Mouse (Mus musculus) neural tube, embryonic 12.5 days (tissue): ENCODE measurements around the gene Kif26b. TPM values are rescaled to one million over a fixed set of nuclear protein-coding genes. Genes with fewer than 3 reads are reported as not detected.

Experiments
- ATAC-seq: fragments of 200-750 bp; cut with Nextera tagmentation; 2 replicates; pipeline ENCODE4 v1.8.0; 2017; ENCODE audit warnings: low read depth, mild to moderate bottlenecking, moderate TSS enrichment, moderate library complexity; ENCODE audit not compliant: low FRiP score
- H3K27ac ChIP-seq: fragments of 300-500 bp; sonication (generic); 2 replicates; pipeline ENCODE4 v1.5.1; 2016
- H3K27me3 ChIP-seq: fragments of 300-500 bp; sonication (generic); replicated peaks from 2 replicates; pipeline ENCODE4 v1.6.1; 2016; ENCODE audit warnings: mild to moderate bottlenecking
- H3K36me3 ChIP-seq: fragments of 300-500 bp; sonication (generic); 2 replicates; pipeline ENCODE4 v1.6.1; 2016; ENCODE audit warnings: mild to moderate bottlenecking
- H3K4me1 ChIP-seq: fragments of 300-500 bp; sonication (generic); 2 replicates; pipeline ENCODE4 v1.6.1; 2016
- H3K4me2 ChIP-seq: fragments of 300-500 bp; sonication (generic); replicated peaks from 2 replicates; pipeline ENCODE4 v1.6.1; 2016; ENCODE audit warnings: mild to moderate bottlenecking
- H3K4me3 ChIP-seq: fragments of 300-500 bp; sonication (generic); 2 replicates; pipeline ENCODE4 v1.5.1; 2016
- H3K9ac ChIP-seq: fragments of 300-500 bp; sonication (generic); 2 replicates; pipeline ENCODE4 v1.6.1; 2016; ENCODE audit warnings: mild to moderate bottlenecking
- H3K9me3 ChIP-seq: fragments of 300-500 bp; sonication (generic); 2 replicates; pipeline ENCODE4 v1.6.1; 2016; ENCODE audit warnings: mild to moderate bottlenecking
- WGBS: fragments of 180-500 bp; shearing (Covaris S2); methylation state at CpG from one replicate; pipeline ENCODE4 v1.1.7; 2016; 5-methylcytosine and 5-hydroxymethylcytosine counted together
- polyA plus RNA-seq: library from polyadenylated mRNA; unstranded; fragments of >200 nt; fragmentation: Nextera tagmentation; extraction: Ambion mirVana; gene quantifications from 2 replicates; pipeline ENCODE4 v1.2.1, GENCODE M21; 2016

Gene Kif26b
- polyA plus RNA-seq, 1 experiment from 2014 or later = 12.6 TPM

DNA sequence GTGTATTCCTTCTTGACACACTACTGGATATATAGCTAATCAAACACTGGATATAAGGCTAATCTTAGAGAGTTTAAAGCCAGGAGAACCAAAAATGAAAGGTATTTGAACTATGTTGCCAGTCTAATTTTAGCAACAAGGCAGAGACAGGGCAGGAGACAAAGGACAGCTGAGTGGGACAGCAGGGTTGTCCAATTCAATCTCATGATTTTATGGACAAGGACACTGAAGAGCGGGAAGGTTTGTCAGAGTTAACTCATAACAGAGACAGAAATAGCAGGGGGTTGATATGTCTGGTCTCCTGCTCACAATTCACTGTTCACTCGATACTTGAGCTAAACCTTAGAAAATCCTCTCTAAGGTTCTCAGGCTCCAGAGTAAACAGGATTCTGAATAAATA is 187.5 kb downstream of the Kif26b start:
- no peaks in the 10 kb centered on the region for H3K4me1 ChIP-seq
- no peak overlapping the region for H3K4me2 ChIP-seq
- no peak overlapping the region for H3K27ac ChIP-seq
- WGBS = 89% methylated on average over 2 of the region's 2 CpGs
- H3K9me3 ChIP-seq = peaks cover 3% of the 10 kb centered on the region; the same call in 1 of the 2 replicates
- no peaks in the 10 kb centered on the region for H3K36me3 ChIP-seq
- H3K4me3 ChIP-seq = no peak overlapping the region
- no peak for ATAC-seq
- H3K9ac ChIP-seq = no peak overlapping the region
- no peaks in the 10 kb centered on the region for H3K27me3 ChIP-seq

GRCm38 (mm10) chr1:178720821-178721220 is 191.9 kb downstream of the Kif26b start:
- WGBS = 80% methylated on average over 2 of the region's 2 CpGs

GRCm38 (mm10) chr1:178722793-178723192 is 193.9 kb downstream of the Kif26b start:
- Histone ChIP-seq H3K27ac (no peak overlapping the region), H3K9me3 (peaks cover 3% of the 10 kb centered on the region; the same call in 1 of the 2 replicates), H3K4me3 (no peak overlapping the region), H3K36me3 (no peaks in the 10 kb centered on the region), H3K4me2 (no peak overlapping the region), H3K9ac (no peak overlapping the region), H3K4me1 (no peaks in the 10 kb centered on the region), H3K27me3 (no peaks in the 10 kb centered on the region)
- no peak for ATAC-seq
- WGBS = 85% methylated on average over 4 of the region's 4 CpGs

More at GRCm38 (mm10) chr1:178720821-178721220, 191.9 kb downstream of the Kif26b start:
- Histone ChIP-seq H3K4me1 (no peaks in the 10 kb centered on the region), H3K27ac (no peak overlapping the region), H3K9ac (no peak overlapping the region), H3K9me3 (peaks cover 3% of the 10 kb centered on the region; the same call in 1 of the 2 replicates), H3K27me3 (no peaks in the 10 kb centered on the region), H3K4me3 (no peak overlapping the region), H3K4me2 (no peak overlapping the region), H3K36me3 (no peaks in the 10 kb centered on the region)
- ATAC-seq = no peak

DNA sequence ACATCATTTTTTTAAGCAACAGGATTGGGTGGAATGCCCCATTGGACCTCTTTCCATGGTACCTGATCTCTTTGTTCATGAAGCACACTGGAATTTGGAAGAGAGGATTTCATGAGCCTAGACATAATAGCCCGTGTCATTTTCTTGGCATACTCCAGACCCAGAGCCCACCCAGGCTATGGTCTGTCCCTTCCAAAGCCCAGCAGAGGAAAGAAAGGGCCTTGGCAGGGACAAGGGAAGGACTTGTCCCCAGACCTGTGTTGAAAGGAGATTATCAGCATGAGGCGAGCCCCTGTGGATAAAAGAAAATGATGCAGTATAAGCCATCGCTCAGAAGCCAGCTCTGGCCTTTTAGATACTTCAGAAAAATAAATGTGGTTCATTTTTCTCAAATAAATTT is 196.6 kb downstream of the Kif26b start:
- Histone ChIP-seq H3K36me3 (no peaks in the 10 kb centered on the region), H3K9me3 (no peaks in the 10 kb centered on the region), H3K4me3 (no peak overlapping the region), H3K27ac (no peak overlapping the region), H3K4me2 (no peak overlapping the region), H3K4me1 (no peaks in the 10 kb centered on the region), H3K9ac (no peak overlapping the region), H3K27me3 (no peaks in the 10 kb centered on the region)
- WGBS = 80% methylated on average over 3 of the region's 3 CpGs
- ATAC-seq = no peak

DNA sequence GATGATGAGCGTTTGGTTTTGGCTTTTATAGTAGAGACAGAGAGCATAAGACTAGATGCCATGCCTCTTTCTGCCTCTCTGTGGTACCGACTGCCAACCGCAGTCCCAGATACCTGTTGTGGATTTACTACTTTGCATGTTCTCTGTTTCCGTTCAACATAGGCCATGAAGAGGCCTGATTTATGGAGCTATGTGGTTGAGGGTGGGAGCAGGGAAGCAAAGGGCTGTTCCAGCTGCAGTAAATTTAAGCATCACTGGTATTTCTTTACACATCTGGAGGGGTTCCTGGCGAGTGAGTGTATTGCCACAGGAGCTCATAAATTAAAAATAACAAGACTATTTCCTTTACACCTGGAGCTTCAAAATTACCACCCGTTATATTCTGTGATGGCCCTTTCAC is 199.3 kb downstream of the Kif26b start:
- peaks cover 4% of the 10 kb centered on the region; the same call in 1 of the 2 replicates for H3K4me1 ChIP-seq
- WGBS = 64% methylated on average over 6 of the region's 6 CpGs
- ATAC-seq = no peak
- no peak overlapping the region for H3K27ac ChIP-seq
- no peak overlapping the region for H3K4me2 ChIP-seq
- H3K4me3 ChIP-seq = no peak overlapping the region
- no peaks in the 10 kb centered on the region for H3K36me3 ChIP-seq
- H3K27me3 ChIP-seq = no peaks in the 10 kb centered on the region
- no peaks in the 10 kb centered on the region for H3K9me3 ChIP-seq
- no peak overlapping the region for H3K9ac ChIP-seq

DNA sequence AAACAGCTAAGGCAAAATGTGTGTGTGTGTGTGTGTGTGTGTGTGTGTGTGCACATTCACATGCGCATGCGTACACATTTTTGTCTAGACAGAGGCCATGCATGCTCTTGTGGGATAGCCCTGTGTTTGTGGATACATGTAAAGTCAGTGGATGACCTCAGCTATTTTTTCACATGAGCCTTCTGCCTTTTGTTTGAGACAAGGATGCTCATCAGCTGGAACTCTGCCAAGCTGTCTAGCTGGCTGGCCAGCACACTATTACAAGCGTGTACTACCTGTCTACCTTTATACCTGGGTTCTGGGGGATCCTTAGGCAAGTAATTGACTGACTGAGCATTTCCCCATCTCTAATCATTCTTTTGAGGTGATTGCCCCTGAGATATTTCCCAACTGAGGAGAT is 201.3 kb downstream of the Kif26b start:
- ATAC-seq = no peak
- WGBS = 94% methylated on average over 3 of the region's 3 CpGs
- Histone ChIP-seq H3K4me2 (no peak overlapping the region), H3K4me3 (no peak overlapping the region), H3K9me3 (no peaks in the 10 kb centered on the region), H3K4me1 (peaks cover 12% of the 10 kb centered on the region), H3K9ac (no peak overlapping the region), H3K27me3 (no peaks in the 10 kb centered on the region), H3K27ac (no peak overlapping the region), H3K36me3 (no peaks in the 10 kb centered on the region)

GRCm38 (mm10) chr1:178733035-178733434 is 204.1 kb downstream of the Kif26b start:
- ATAC-seq = no peak
- H3K27me3 ChIP-seq = no peaks in the 10 kb centered on the region
- WGBS = 17% methylated on average over 9 of the region's 9 CpGs
- no peak overlapping the region for H3K9ac ChIP-seq
- no peaks in the 10 kb centered on the region for H3K9me3 ChIP-seq
- H3K36me3 ChIP-seq = no peaks in the 10 kb centered on the region
- H3K4me2 ChIP-seq = no peak overlapping the region
- H3K27ac ChIP-seq = no peak overlapping the region
- H3K4me1 ChIP-seq = peaks cover 12% of the 10 kb centered on the region
- no peak overlapping the region for H3K4me3 ChIP-seq

DNA sequence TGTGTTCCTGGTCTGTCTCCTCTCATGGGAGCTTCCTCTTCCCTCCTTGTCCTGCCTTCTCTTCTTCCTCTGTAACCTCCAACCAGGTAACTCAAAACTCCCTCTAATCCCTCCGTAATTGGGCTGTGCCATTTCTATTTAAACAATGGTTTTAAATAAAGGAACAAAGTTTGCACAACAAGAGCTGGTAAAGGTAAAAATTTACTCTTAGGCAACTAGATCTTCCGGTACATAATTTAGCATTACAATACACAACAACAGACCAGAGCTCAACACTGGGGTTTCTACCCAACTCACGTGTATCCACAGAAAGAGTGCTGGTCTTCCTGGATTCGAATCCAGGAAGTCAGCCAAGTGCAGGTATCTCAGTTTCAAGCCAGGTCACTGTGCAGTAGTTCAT is 205.7 kb downstream of the Kif26b start:
- Histone ChIP-seq H3K4me1 (peaks cover 12% of the 10 kb centered on the region), H3K36me3 (no peaks in the 10 kb centered on the region), H3K27me3 (no peaks in the 10 kb centered on the region), H3K27ac (no peak overlapping the region), H3K4me3 (no peak overlapping the region), H3K9me3 (no peaks in the 10 kb centered on the region), H3K9ac (no peak overlapping the region), H3K4me2 (no peak overlapping the region)
- ATAC-seq = no peak
- WGBS = 78% methylated on average over 4 of the region's 4 CpGs

DNA sequence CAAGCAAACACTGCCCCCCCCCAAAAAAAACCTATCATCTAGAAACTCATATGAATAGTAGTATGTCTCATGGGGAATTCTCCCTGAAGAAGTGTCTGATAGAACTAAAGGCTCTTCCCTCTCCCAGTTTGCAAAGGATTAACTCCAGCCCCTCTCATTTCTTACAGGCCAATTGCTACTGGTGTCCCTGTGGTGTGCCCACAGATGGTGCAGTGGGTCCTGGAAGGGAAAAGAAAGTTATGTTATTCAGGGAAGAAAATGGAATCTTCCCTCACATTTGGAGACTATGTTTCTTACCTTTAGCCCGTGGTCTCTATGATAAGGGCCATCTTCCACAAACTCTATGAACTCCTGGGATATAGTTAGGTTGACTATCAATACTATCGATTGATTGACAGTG is 208.0 kb downstream of the Kif26b start:
- WGBS = 88% methylated on average over 2 of the region's 2 CpGs
- H3K4me2 ChIP-seq = no peak overlapping the region

DNA sequence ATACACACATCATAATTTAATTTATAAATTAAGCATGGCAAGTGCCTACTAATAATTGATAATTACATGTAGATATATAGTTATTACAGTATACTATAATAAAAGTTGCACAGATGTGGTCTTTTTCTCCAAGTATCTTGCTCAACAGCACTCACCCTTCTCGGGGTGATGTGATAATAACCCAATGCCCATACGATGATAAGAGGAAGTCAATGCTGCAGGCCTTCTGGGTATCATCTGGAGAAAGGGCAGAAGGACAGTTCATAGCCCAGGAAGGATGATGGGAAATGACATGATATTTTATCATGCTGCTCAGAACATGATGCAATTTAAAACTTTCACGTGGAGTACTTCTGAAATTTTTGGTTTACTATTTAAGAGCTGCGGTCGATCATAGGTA is 214.9 kb downstream of the Kif26b start:
- H3K27me3 ChIP-seq = no peaks in the 10 kb centered on the region
- WGBS = 90% methylated on average over 5 of the region's 5 CpGs
- H3K9ac ChIP-seq = no peak overlapping the region
- H3K4me2 ChIP-seq = no peak overlapping the region
- no peak overlapping the region for H3K27ac ChIP-seq
- no peak overlapping the region for H3K4me3 ChIP-seq
- no peaks in the 10 kb centered on the region for H3K9me3 ChIP-seq
- H3K36me3 ChIP-seq = no peaks in the 10 kb centered on the region
- ATAC-seq = no peak
- 0 out of 2 replicates have a peak, but pooled peaks cover 3% of the 10 kb centered on the region for H3K4me1 ChIP-seq

More for the DNA sequence above, 208.0 kb downstream of the Kif26b start:
- Histone ChIP-seq H3K27ac (no peak overlapping the region), H3K4me3 (no peak overlapping the region), H3K4me1 (peaks cover 12% of the 10 kb centered on the region), H3K9ac (no peak overlapping the region), H3K9me3 (no peaks in the 10 kb centered on the region), H3K36me3 (no peaks in the 10 kb centered on the region), H3K27me3 (no peaks in the 10 kb centered on the region)
- no peak for ATAC-seq

GRCm38 (mm10) chr1:178744526-178744925 is 215.6 kb downstream of the Kif26b start:
- Histone ChIP-seq H3K9me3 (no peaks in the 10 kb centered on the region), H3K36me3 (no peaks in the 10 kb centered on the region), H3K4me1 (0 out of 2 replicates have a peak, but pooled peaks cover 3% of the 10 kb centered on the region), H3K4me2 (no peak overlapping the region), H3K4me3 (no peak overlapping the region), H3K9ac (no peak overlapping the region), H3K27ac (no peak overlapping the region), H3K27me3 (no peaks in the 10 kb centered on the region)
- 69% methylated on average over 7 of the region's 7 CpGs for WGBS
- ATAC-seq = no peak

DNA sequence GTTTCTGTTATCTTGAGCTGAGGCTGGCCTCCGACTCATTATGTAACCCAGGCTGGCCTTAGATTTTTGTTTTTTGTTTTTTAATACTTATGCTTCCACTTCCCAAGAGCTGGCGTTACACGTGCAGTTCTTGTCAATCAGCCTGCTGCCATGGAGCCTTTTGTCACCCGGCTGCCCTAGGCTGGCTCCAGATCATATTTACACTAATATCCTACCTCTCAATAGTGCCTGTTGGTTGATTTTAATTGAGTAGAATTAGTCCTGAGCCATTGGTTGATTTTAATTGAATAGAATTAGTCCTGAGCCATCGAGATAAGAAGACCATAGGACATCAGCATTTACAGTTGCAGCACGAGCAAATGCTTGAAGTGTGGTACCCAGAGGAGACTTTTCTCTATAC is 216.0 kb downstream of the Kif26b start:
- 86% methylated on average over 6 of the region's 6 CpGs for WGBS
- ATAC-seq = no peak
- Histone ChIP-seq H3K36me3 (no peaks in the 10 kb centered on the region), H3K4me3 (no peak overlapping the region), H3K9me3 (no peaks in the 10 kb centered on the region), H3K27ac (no peak overlapping the region), H3K27me3 (no peaks in the 10 kb centered on the region), H3K4me2 (no peak overlapping the region), H3K9ac (no peak overlapping the region), H3K4me1 (0 out of 2 replicates have a peak, but pooled peaks cover 3% of the 10 kb centered on the region)

GRCm38 (mm10) chr1:178745471-178745870 is 216.5 kb downstream of the Kif26b start:
- 85% methylated on average over 6 of the region's 6 CpGs for WGBS
- H3K27ac ChIP-seq = no peak overlapping the region

More at GRCm38 (mm10) chr1:178745471-178745870, 216.5 kb downstream of the Kif26b start:
- Histone ChIP-seq H3K9me3 (no peaks in the 10 kb centered on the region), H3K36me3 (no peaks in the 10 kb centered on the region), H3K4me1 (0 out of 2 replicates have a peak, but pooled peaks cover 3% of the 10 kb centered on the region), H3K4me3 (no peak overlapping the region), H3K4me2 (no peak overlapping the region), H3K9ac (no peak overlapping the region), H3K27me3 (no peaks in the 10 kb centered on the region)
- no peak for ATAC-seq
